Mouse (Mus musculus) liver, adult 2 months (tissue): ENCODE data around the gene 4931428L18Rik.

Source experiments
- CTCF ChIP-seq: fragments of 200-500 bp; IDR thresholded peaks from 2 replicates; pipeline ENCODE4 v1.5.1; 2011; ENCODE audit warnings: low read depth, low read length, control low read depth
- POLR2A ChIP-seq: fragments of 200-500 bp; IDR thresholded peaks from 2 replicates; pipeline ENCODE4 v1.6.1; 2011; ENCODE audit warnings: low read length, control low read depth; ENCODE audit not compliant: insufficient read depth; ENCODE audit errors: extremely low read depth

GRCm38 (mm10) chr1:31195633-31196032 lies 26.9 kb downstream of the 4931428L18Rik start:
- TF ChIP-seq POLR2A (no peak), CTCF (no peak)
